In genomic region chr9:101078579-101078978, GRCm38 (mm10) we compare ENCODE assay signal across 9 mouse cellular contexts. TPM values are rescaled to one million over a fixed set of nuclear protein-coding genes. Genes with fewer than 3 reads are reported as not detected.
DNase-seq lines count a peak whose midpoint lies in the region; ATAC-seq and TF ChIP-seq lines count a peak whose summit lies in the region.
"Had no signal": no experiment of that assay in that cellular context is flagged by ENCODE, and none has a peak within 500 bp of the region (broad histone marks: within the 10 kb centered on the region; RNA-seq: fewer than 3 reads in every experiment).

No protein-coding gene starts in this region.

- H3K4me2 ChIP-seq in forebrain, postnatal 0 days (ENCODE audit: low read depth), result peak overlapping the region; percentile 87
- H3K4me2 ChIP-seq in liver, postnatal 0 days (ENCODE audit: low read depth, low read length), result peak overlapping the region; percentile 96

- H3K4me3 ChIP-seq in heart, adult 2 months, result peak overlapping the region; percentile 70
- peak overlapping the region; percentile 98 for H3K4me3 ChIP-seq in forebrain, postnatal 0 days (ENCODE audit: low read depth, low read length)
- peak overlapping the region; percentile 96 for H3K4me3 ChIP-seq in liver, postnatal 0 days (ENCODE audit: low read depth, low read length)

- H3K36me3 ChIP-seq in heart, adult 2 months (ENCODE audit: control insufficient read depth, insufficient read depth, low read length), result peaks cover 34% of the 10 kb centered on the region
- no peaks in the 10 kb centered on the region for H3K36me3 ChIP-seq in forebrain, postnatal 0 days (ENCODE audit: insufficient read depth)
- peaks cover 4% of the 10 kb centered on the region for H3K36me3 ChIP-seq in liver, postnatal 0 days (replicated peaks; ENCODE audit: insufficient read depth, low read length)

- no peaks in the 10 kb centered on the region for H3K27me3 ChIP-seq in heart, adult 2 months (ENCODE audit: control insufficient read depth, insufficient read depth, low read length)
- no peaks in the 10 kb centered on the region for H3K27me3 ChIP-seq in forebrain, postnatal 0 days (ENCODE audit: insufficient read depth, low read length)
- H3K27me3 ChIP-seq in liver, postnatal 0 days (ENCODE audit: insufficient read depth, low read length), result no peaks in the 10 kb centered on the region
- H3K27me3 ChIP-seq: Patski had no signal

- H3K4me1 ChIP-seq in heart, adult 2 months (ENCODE audit: control insufficient read depth, insufficient read depth, low read length), result peaks cover 16% of the 10 kb centered on the region
- peaks cover 25% of the 10 kb centered on the region for H3K4me1 ChIP-seq in forebrain, postnatal 0 days (ENCODE audit: insufficient read depth)
- peaks cover 32% of the 10 kb centered on the region for H3K4me1 ChIP-seq in liver, postnatal 0 days (ENCODE audit: insufficient read depth)

- TF ChIP-seq EP300 in heart, adult 2 months (IDR thresholded peaks at IDR 0.05; ENCODE audit: insufficient read depth, low read depth, low read length), result no peak
- TF ChIP-seq EP300 in liver, postnatal 0 days (IDR thresholded peaks at IDR 0.05; ENCODE audit: low read depth), result no peak

- peaks cover 10% of the 10 kb centered on the region for H3K79me2 ChIP-seq in heart, adult 2 months (replicated peaks; ENCODE audit: control insufficient read depth, insufficient read depth, low read length)

- no peak for ATAC-seq in forebrain, postnatal 0 days
- ATAC-seq in liver, postnatal 0 days, result no peak
- ATAC-seq: Patski had no signal

- no peak for TF ChIP-seq CTCF in heart, adult 2 months (IDR thresholded peaks at IDR 0.05)
- TF ChIP-seq CTCF in forebrain, postnatal 0 days (IDR thresholded peaks at IDR 0.05; ENCODE audit: low read depth), result no peak
- no peak for TF ChIP-seq CTCF in liver, postnatal 0 days (IDR thresholded peaks at IDR 0.05; ENCODE audit: low read depth)

- H3K9ac ChIP-seq in heart, adult 2 months (ENCODE audit: low read depth, low read length), result no peak overlapping the region
- no peak overlapping the region for H3K9ac ChIP-seq in forebrain, postnatal 0 days
- H3K9ac ChIP-seq in liver, postnatal 0 days (replicated peaks), result no peak overlapping the region

- no peak for TF ChIP-seq POLR2A in heart, adult 2 months (IDR thresholded peaks at IDR 0.05; ENCODE audit: insufficient read depth, low read depth, low read length)

- intact Hi-C loops in heart, adult 2 months (cut with DNase I), result loop anchor here (5.0 kb wide), 3 partner anchors 34 to 174 kb away; partner anchors contain the start of gene Ppp2r3a
- intact Hi-C loops in left cerebral cortex, postnatal 36 days (cut with DNase I), result no loop called here

- 49% methylated on average over 4 of the region's 4 CpGs for WGBS in heart, adult 2 months
- WGBS in forebrain, postnatal 0 days, result 48% methylated on average over 4 of the region's 4 CpGs
- 61% methylated on average over 4 of the region's 4 CpGs for WGBS in liver, postnatal 0 days (ENCODE audit: insufficient replicate concordance)

- H3K9me3 ChIP-seq in forebrain, postnatal 0 days (ENCODE audit: low read length), result no peaks in the 10 kb centered on the region
- H3K9me3 ChIP-seq in liver, postnatal 0 days (ENCODE audit: low read length), result no peaks in the 10 kb centered on the region

- no peak for DNase-seq in heart, adult 2 months
- DNase-seq in heart, postnatal 4 days, result no peak
- DNase-seq in ES-CJ7 (ENCODE audit: low read depth, low spot score), result peak; percentile 12
- DNase-seq in forebrain, postnatal 0 days, result no peak
- DNase-seq in liver, postnatal 0 days, result no peak
- no peak for DNase-seq in gastrocnemius, adult 8-10 months (ENCODE audit: low spot score in 2 of 2)
- no peak for DNase-seq in cerebellum, adult 11 months
- DNase-seq in left cerebral cortex, postnatal 36 days (ENCODE audit: low spot score in 2 of 2), result no peak

- no peak overlapping the region for H3K27ac ChIP-seq in heart, adult 2 months
- no peak overlapping the region for H3K27ac ChIP-seq in forebrain, postnatal 0 days (ENCODE audit: low read depth, low read length)
- peak overlapping the region; percentile 26; the same call in 1 of the 2 replicates for H3K27ac ChIP-seq in liver, postnatal 0 days (ENCODE audit: low read depth)

RNA-seq across cellular contexts. Expression of gene Msl2, which starts 4.7 kb away (rescaled TPM):
- total RNA-seq in heart, adult 2 months (2021), result 10 to 100 TPM; 33.5 to 35.9 TPM
- 10.8 and 16.4 TPM in 2 replicates for polyA plus RNA-seq in heart, adult 2 months (2012; rRNA removed)
- total RNA-seq in heart, postnatal 4 days (2021), result 10 to 100 TPM; 38.4 to 41.7 TPM
- 27.0 and 33.9 TPM in 2 replicates for total RNA-seq in forebrain, postnatal 0 days (2014; rRNA removed)
- 3.6 and 4.9 TPM in 2 replicates for polyA plus RNA-seq in forebrain, postnatal 0 days (2015; fragmentation: Nextera tagmentation; extraction: Ambion mirVana)
- 2.2 and 2.4 TPM in 2 replicates for polyA plus RNA-seq in liver, postnatal 0 days (2015; fragmentation: Nextera tagmentation; extraction: Ambion mirVana)
- total RNA-seq in gastrocnemius, adult 8-10 months (2022), result 10 to 100 TPM; 26.3 to 30.8 (median 29.6) TPM
- 10 to 100 TPM; 61.5 to 63.2 TPM for total RNA-seq in left cerebral cortex, postnatal 36 days (2021)

RNA-seq across cellular contexts. Expression of gene Pccb, which starts 43.9 kb away (rescaled TPM):
- total RNA-seq in heart, adult 2 months (2021), result 100 to 1,000 TPM in 1 of 2 experiments, 10 to 100 TPM in 1; 87.3 to 109 TPM
- 117 and 163 TPM in 2 replicates for polyA plus RNA-seq in heart, adult 2 months (2012; rRNA removed)
- 10 to 100 TPM; 65.1 to 73.7 TPM for total RNA-seq in heart, postnatal 4 days (2021)
- 49.3 and 50.9 TPM in 2 replicates for total RNA-seq in forebrain, postnatal 0 days (2014; rRNA removed)
- polyA plus RNA-seq in forebrain, postnatal 0 days (2015; fragmentation: Nextera tagmentation; extraction: Ambion mirVana), result 27.2 and 29.3 TPM in 2 replicates
- polyA plus RNA-seq in liver, postnatal 0 days (2015; fragmentation: Nextera tagmentation; extraction: Ambion mirVana), result 14.2 and 15.6 TPM in 2 replicates
- 10 to 100 TPM; 55.7 to 66.5 (median 62.8) TPM for total RNA-seq in gastrocnemius, adult 8-10 months (2022)
- 10 to 100 TPM; 37.6 to 44.2 TPM for total RNA-seq in left cerebral cortex, postnatal 36 days (2021)
